Mouse (Mus musculus) NIH3T3 (cell line): ENCODE measurements around the gene Gpatch1.

ENCODE experiments used
- DNase-seq: peaks from one replicate; pipeline ENCODE4 v3.0.0-alpha.2; 2012; ENCODE audit warnings: low read depth

Gpatch1 gene

DNA sequence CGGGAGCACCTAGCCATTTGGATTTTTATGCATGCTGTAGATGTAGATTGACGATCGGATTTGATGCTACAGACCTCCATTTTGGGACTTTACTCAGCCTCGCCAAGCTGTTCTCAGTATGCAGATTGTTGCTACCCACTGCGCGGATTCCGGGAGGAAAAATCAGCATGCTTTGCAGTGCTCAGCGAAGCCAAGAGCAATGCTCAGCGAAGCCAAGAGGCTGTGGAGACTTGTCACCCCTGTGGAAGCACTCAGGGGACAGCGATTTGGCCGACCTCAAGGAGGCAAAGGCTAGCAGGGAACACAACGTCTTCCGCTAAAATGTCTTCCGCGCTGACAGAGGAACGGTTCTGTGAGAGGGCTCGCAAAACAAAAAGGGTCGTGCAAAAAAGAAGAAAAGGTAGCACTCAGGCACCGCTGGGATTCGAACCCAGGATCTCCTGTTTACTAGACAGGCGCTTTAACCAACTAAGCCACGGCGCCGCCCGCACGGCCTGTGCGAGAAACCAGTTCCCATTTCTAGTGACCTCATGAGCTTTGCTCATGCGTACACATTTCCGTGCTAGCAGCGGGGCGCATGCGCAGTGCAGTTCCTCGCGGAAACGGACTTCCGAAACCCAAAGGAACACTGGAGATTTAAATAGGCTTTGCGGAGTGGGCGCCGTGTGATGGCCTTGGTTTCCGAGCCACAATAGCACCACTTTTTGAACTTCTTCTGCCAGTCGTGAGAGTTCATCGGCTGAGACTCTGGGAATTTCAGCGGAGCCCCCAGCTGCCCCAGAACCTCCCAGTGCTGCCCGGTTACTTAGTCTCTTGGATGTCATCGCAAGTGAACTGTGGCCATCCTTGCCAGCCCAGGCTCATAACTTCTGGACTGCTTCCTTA, 83.6 kb downstream of the Gpatch1 start:
- peak; percentile 100 for DNase-seq

GRCm38 (mm10) chr7:35233861-35234260, 84.4 kb downstream of the Gpatch1 start:
- peak; percentile 53 for DNase-seq

- DNase-seq: no peak
These were observed 85.3 kb downstream of the Gpatch1 start for GRCm38 (mm10) chr7:35232796-35233455.

DNA sequence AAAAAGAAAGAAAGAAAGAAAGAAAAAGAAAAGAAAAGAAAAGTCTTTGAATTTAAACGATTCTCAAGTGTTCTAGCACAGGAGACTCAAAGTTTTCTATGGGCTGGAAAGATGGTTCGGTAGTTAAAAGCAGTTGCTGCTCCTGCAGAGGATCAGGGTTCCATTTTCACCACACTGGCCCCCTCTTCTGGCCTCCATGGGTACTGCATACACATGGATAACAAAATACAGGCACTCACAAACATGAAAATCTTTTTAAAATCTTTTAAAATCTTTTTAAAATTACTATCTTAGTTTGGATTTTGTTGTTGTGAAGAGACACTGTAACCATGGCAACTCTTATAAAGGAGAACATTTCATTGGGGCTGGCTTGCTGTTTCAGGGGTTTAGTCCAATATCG, 87.9 kb downstream of the Gpatch1 start:
- DNase-seq: peak; percentile 34
